Mouse (Mus musculus) layer of hippocampus, adult 9-11 months (tissue): ENCODE results near the gene Sh3rf3.

Source experiments
- DNase-seq: peaks from one replicate; pipeline ENCODE4 v3.0.0; 2022

Sh3rf3 gene

DNA sequence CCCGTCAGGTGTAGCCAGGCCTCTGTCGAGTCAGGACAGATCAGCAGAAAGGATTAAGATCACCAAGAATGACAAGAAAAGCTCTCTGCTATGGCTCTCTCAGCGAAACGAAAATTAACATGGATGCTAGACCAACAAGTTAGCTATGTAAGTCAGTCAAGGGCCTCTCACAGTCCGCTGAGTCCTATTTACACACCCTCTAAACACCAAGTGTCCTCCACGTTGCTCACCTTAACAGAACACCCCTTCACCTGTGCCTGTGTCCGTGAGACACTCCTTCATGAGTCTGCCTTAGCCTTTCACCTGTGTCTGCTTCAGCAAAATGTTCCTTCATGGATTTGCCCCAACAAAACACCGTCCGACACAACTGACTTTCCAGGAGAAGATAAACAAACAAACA is 300.2 kb downstream of the Sh3rf3 start:
- no peak for DNase-seq

- DNase-seq: peak; percentile 93
These were observed 301.6 kb downstream of the Sh3rf3 start for GRCm38 (mm10) chr10:59114535-59115291.

DNA sequence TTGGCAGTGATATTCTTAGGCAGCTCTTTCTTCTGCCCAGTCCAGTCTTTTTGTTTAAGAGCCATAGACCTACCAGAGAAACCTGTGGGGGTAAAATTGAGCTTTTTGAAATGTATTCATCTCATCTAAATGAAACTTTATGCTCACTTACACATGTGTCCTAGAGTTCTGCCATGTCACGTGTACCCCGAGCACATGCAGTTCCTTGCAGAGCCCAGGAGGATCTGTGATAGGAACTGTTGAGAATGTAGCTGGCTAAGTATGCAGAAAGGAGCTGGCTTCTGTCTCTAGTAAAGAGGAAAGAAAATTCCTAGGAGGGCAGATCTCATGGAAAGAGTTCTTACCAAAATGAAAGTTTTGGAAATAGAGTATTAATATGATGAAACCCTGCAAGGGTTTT is 302.5 kb downstream of the Sh3rf3 start:
- DNase-seq: peak; percentile 37

DNA sequence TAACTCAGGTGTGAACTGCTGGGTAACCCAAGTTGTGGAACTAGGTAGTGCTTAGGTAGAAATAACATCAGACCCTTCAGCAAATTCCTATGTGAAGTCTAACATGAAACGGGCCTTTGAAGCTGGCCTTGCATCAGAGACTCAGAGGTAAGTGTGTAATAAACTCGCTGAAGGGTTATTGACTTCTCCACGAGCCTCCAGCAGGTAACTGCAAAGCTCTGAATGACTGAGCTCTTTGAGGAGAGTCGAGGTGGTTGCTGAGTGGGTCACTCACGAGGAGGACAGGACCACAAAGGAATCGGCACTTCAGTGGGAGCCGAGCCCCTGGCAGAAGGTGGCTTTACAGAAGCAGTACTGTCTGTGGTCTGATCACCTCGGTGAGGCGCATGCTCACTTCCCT is 303.2 kb downstream of the Sh3rf3 start:
- no peak for DNase-seq

- no peak for DNase-seq
These were observed 304.4 kb downstream of the Sh3rf3 start for GRCm38 (mm10) chr10:59117555-59117954.

DNA sequence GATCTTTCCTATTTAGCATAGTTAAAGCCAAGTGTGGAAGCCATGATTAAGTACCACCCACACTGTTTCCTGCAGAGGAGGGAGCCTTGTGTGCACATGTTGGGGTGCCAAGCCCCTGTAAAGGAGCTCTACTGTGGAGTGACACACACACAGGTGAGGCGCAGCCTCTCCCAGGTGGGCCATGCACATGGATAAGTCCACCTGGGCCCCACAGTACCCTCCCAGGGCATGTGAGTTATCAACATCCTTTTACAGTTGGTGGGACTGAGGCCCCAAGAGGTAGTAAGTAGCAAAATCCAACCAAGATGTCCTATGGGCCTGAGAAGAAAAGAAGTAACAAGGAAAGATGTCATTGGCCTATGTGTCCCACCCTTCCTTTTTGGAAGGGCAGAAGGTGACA is 305.8 kb downstream of the Sh3rf3 start:
- peak; percentile 31 for DNase-seq

- DNase-seq: no peak
These were observed 306.7 kb downstream of the Sh3rf3 start for GRCm38 (mm10) chr10:59119811-59120210.

DNA sequence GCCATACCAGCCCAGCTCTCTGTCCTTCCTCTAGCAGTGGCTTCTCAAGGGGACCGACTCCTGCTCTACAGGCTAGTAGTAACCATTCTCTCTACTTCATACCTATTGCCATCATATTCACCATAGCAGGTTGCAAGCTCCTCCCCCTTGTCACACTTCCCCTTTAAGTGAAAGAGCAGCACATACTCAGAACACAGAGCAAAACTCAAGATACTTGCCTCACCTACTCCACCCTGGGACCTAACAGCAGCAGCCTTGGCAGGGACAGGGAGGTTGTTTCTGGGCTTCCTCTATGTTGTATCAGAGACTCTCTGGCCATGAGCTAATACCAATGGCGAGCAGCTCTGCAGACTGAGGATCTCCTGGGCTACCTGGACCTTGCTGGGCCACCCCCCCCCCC is 312.3 kb downstream of the Sh3rf3 start:
- DNase-seq: no peak

DNA sequence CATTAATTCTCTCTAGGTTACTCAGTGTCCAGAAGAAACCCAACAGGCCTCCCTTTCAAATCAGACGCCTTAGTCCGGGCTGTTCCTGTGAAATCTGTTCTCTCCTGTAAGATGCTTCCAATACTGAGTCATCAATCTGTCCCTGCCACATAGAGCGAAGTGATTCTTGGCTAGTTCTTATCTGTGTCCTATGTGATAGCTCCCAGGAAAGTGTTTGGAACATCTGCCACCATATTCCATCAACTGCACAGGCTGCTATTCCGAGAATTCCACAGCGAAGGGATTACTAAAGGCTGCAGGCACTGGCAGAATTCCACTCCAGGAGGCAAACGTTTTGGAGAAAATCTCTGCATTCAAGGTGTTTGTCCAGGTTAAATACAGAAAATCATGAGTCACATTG is 314.5 kb downstream of the Sh3rf3 start:
- peak; percentile 60 for DNase-seq

DNA sequence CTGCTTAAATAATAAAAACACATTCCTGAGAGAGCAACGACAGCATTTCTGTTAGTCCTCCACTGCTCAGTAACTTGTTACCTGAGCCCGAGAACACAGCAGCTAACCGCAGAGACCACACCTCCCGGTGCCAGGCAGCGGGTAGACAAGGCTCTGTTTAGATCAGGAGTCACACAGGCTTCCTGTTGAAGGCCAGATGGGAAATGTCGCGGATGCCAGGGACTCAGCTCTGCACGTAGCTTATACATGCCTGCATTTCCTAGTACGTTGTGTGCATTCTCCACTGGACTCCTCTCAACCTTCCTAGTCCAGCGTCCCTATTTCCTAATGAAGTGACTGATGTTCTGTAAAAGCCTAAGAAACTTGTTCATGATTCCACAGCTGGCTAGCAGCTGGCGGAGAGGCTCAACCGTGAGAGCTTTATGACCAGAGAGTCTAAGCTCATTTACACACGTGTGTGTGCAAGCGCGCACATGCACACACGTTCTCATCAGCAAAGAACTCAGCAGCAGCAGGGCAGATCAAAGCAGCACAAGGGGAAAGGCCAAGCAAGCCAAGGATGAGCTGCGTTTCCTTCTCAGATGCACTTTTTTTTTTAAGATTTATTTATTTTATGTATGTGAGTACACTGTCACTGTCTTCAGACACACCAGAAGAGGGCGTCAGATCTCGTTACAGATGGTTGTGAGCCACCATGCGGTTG is 318.9 kb downstream of the Sh3rf3 start:
- no peak for DNase-seq

- no peak for DNase-seq
These were observed 320.4 kb downstream of the Sh3rf3 start for GRCm38 (mm10) chr10:59133478-59134009.

GRCm38 (mm10) chr10:59149956-59150383 is 336.8 kb downstream of the Sh3rf3 start:
- DNase-seq: peak; percentile 47

- no peak for DNase-seq
These were observed 337.9 kb downstream of the Sh3rf3 start for GRCm38 (mm10) chr10:59150938-59151657.

DNA sequence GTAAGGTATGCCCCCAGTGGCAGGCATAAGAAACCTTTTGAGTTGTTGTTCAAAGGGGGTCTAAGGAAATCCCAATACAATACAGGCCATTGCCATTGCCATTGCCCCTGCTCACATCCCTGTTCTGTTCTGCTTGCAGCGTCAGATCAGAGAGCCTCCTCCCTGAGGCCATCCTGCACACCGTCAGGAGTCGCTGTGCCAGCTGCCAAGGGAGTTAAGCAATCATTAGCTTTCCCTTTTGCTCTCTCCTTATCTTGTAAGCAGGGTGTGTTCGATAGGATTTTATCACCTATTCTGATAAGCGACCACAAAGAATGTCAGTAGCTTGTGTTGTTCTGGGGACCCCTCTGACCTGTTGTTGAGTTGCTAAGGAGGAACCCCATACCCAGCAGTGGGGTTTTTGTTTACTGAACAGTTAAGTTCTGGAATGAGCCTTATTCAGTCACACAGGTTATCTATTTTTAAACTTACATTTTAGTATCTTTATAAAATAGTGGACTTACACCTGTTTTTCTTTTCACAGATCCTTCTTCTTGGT is 339.5 kb downstream of the Sh3rf3 start:
- DNase-seq: no peak

- no peak for DNase-seq
These were observed 345.5 kb downstream of the Sh3rf3 start for GRCm38 (mm10) chr10:59158627-59159026.

DNA sequence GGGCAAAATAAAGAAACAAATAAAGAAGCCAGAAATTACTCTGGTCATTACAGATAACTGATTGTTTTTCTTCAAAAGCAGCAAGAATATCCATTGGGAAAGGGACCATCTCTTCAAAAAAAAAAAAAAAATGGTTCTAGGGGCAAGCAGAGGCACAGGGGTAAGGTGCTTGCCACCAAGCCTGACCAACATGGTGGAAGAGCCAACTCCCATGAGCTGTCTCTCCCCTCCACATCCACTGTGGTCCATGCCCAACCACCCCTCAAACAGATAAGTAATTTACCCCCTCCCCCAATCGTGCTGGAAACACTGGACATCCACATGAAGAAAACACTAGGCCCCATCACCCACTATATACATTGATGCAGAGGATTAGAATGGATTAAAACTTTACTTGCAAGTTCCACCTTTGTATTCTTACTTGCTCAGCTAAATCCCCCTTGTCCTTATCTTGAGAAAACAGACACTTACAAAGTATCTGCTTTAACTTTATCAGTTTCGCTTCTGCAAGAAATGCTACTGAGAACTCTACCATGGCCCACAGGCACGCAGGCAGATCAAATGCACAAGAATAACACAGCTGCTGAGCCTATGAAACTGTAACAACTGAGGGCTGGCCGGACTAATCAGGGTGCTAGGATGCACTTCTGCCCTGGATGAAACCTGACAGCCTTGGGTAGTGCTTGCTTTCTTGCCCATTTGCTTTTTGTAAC is 349.2 kb downstream of the Sh3rf3 start:
- DNase-seq: no peak

GRCm38 (mm10) chr10:59166104-59166944 is 353.2 kb downstream of the Sh3rf3 start:
- DNase-seq: peak; percentile 42

DNA sequence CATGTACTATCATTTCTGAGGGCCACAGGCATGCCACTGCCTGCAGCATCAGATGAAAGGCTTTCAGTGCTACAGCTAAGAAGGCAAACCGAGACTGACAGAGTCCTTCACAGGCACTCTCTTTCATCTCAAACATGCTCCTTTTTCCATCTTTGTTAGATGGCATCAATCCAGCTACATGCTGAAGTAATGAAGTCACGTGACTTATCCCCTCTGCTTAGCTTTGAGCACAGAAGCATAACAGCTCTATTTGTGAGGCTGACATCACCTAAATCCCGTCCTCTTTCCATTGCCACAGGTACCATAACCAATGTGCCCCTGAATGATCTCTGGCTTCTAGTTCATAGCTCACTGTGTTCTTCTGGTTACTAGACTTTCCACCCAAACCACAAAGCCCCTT is 357.9 kb downstream of the Sh3rf3 start:
- DNase-seq: no peak

GRCm38 (mm10) chr10:59172539-59172938 is 359.4 kb downstream of the Sh3rf3 start:
- DNase-seq: no peak

DNA sequence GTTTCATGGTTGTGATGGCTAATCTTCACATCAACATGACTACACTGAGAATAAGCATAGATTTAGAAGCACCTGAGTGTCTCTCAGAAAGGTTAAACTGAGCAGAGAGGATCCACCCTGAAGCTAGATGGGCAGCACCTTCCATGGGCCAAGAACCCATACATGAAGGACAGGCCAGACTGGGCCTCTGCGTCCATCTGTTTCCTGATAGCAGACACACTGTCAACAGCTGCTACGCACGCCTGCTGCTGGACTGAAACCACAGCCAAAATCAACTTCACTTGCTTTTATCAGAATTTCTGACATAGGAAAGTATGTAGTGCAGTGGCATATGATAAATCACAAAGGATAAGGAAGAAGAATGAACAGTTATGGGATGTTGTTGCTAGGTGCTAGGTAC is 366.5 kb downstream of the Sh3rf3 start:
- no peak for DNase-seq

DNA sequence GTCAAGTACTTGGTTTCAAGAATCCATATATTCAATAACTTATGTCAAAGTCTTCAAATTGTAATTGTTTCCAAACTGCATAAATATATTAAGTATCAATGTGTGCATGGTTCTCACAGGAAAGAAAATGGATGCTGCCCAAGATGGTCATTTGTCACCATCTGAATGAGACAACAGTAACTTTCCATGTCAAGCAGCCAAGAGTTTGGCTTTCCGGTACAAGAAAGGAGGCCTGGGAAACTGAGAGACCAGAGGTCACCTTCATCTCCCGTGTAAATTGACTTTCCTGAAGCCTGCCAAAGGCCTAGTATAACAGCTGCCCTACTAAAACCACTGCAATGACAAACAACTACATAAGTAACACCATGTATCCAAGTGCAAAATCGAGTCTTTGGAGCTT is 369.1 kb downstream of the Sh3rf3 start:
- DNase-seq: no peak
